Mouse (Mus musculus): ENCODE measurements around the gene Trabd2b. TPM values are rescaled to one million over a fixed set of nuclear protein-coding genes. Genes with fewer than 3 reads are reported as not detected.
A peak's percentile ranks its signal among the peaks of the same experiment; 100 is the strongest.

Gene Trabd2b
- polyA plus RNA-seq, 1 experiment from 2014 or later: 0.56 TPM

GRCm38 (mm10) chr4:114500317-114500716 lies 93.8 kb downstream of the Trabd2b start:
- H3K36me3 ChIP-seq: no peaks in the 10 kb centered on the region
- no peak for ATAC-seq (ENCODE audit: low FRiP score)
- H3K9me3 ChIP-seq (replicated peaks): no peaks in the 10 kb centered on the region
- H3K9ac ChIP-seq (replicated peaks): no peak overlapping the region
- WGBS: 46% methylated on average over 7 of the region's 7 CpGs
- peaks cover 12% of the 10 kb centered on the region for H3K4me1 ChIP-seq
- H3K27ac ChIP-seq (replicated peaks): no peak overlapping the region
- H3K27me3 ChIP-seq (replicated peaks): no peaks in the 10 kb centered on the region
- H3K4me2 ChIP-seq: no peak overlapping the region
- no peak overlapping the region for H3K4me3 ChIP-seq (replicated peaks)

- 95% methylated on average over 1 of the region's 1 CpGs for WGBS
- no peak for ATAC-seq (ENCODE audit: low FRiP score)
Observed at GRCm38 (mm10) chr4:114501048-114501447, 94.5 kb downstream of the Trabd2b start.

GRCm38 (mm10) chr4:114501611-114502010 lies 95.1 kb downstream of the Trabd2b start:
- Histone ChIP-seq H3K4me2 (no peak overlapping the region), H3K9ac (replicated peaks) (no peak overlapping the region), H3K4me1 (peaks cover 7% of the 10 kb centered on the region), H3K27ac (replicated peaks) (no peak overlapping the region), H3K36me3 (no peaks in the 10 kb centered on the region), H3K4me3 (replicated peaks) (no peak overlapping the region), H3K9me3 (replicated peaks) (no peaks in the 10 kb centered on the region), H3K27me3 (replicated peaks) (no peaks in the 10 kb centered on the region)
- ATAC-seq (ENCODE audit: low FRiP score): no peak
- 86% methylated on average over 4 of the region's 4 CpGs for WGBS

More at GRCm38 (mm10) chr4:114501048-114501447, 94.5 kb downstream of the Trabd2b start:
- Histone ChIP-seq H3K4me3 (replicated peaks) (no peak overlapping the region), H3K4me1 (peaks cover 11% of the 10 kb centered on the region), H3K9me3 (replicated peaks) (no peaks in the 10 kb centered on the region), H3K36me3 (no peaks in the 10 kb centered on the region), H3K27ac (replicated peaks) (no peak overlapping the region), H3K9ac (replicated peaks) (no peak overlapping the region), H3K27me3 (replicated peaks) (no peaks in the 10 kb centered on the region), H3K4me2 (no peak overlapping the region)

GRCm38 (mm10) chr4:114504227-114505041 lies 97.9 kb downstream of the Trabd2b start:
- H3K9me3 ChIP-seq (replicated peaks): no peaks in the 10 kb centered on the region
- H3K4me3 ChIP-seq (replicated peaks): no peak overlapping the region
- H3K4me1 ChIP-seq: peaks cover 7% of the 10 kb centered on the region
- WGBS: 56% methylated on average over 11 of the region's 11 CpGs
- ATAC-seq (ENCODE audit: low FRiP score): peak; percentile 63
- H3K27me3 ChIP-seq (replicated peaks): no peaks in the 10 kb centered on the region
- no peaks in the 10 kb centered on the region for H3K36me3 ChIP-seq
- H3K4me2 ChIP-seq: no peak overlapping the region
- H3K27ac ChIP-seq (replicated peaks): no peak overlapping the region
- no peak overlapping the region for H3K9ac ChIP-seq (replicated peaks)

GRCm38 (mm10) chr4:114509601-114510000 lies 103.1 kb downstream of the Trabd2b start:
- 86% methylated on average over 6 of the region's 6 CpGs for WGBS

GRCm38 (mm10) chr4:114511649-114512048 lies 105.1 kb downstream of the Trabd2b start:
- ATAC-seq (ENCODE audit: low FRiP score): no peak
- H3K4me1 ChIP-seq: no peaks in the 10 kb centered on the region
- no peak overlapping the region for H3K4me3 ChIP-seq (replicated peaks)
- no peaks in the 10 kb centered on the region for H3K9me3 ChIP-seq (replicated peaks)
- H3K9ac ChIP-seq (replicated peaks): no peak overlapping the region
- no peaks in the 10 kb centered on the region for H3K27me3 ChIP-seq (replicated peaks)
- H3K27ac ChIP-seq (replicated peaks): no peak overlapping the region
- WGBS: 98% methylated on average over 3 of the region's 3 CpGs
- no peaks in the 10 kb centered on the region for H3K36me3 ChIP-seq
- H3K4me2 ChIP-seq: no peak overlapping the region

More at GRCm38 (mm10) chr4:114509601-114510000, 103.1 kb downstream of the Trabd2b start:
- Histone ChIP-seq H3K27me3 (replicated peaks) (no peaks in the 10 kb centered on the region), H3K36me3 (no peaks in the 10 kb centered on the region), H3K9me3 (replicated peaks) (no peaks in the 10 kb centered on the region), H3K4me1 (peaks cover 2% of the 10 kb centered on the region), H3K9ac (replicated peaks) (no peak overlapping the region), H3K4me3 (replicated peaks) (no peak overlapping the region), H3K27ac (replicated peaks) (no peak overlapping the region), H3K4me2 (no peak overlapping the region)
- ATAC-seq (ENCODE audit: low FRiP score): no peak

- H3K4me2 ChIP-seq: no peak overlapping the region
- H3K9ac ChIP-seq (replicated peaks): no peak overlapping the region
- no peaks in the 10 kb centered on the region for H3K36me3 ChIP-seq
- H3K4me1 ChIP-seq: no peaks in the 10 kb centered on the region
- H3K4me3 ChIP-seq (replicated peaks): no peak overlapping the region
- no peak for ATAC-seq (ENCODE audit: low FRiP score)
- no peaks in the 10 kb centered on the region for H3K9me3 ChIP-seq (replicated peaks)
- H3K27ac ChIP-seq (replicated peaks): no peak overlapping the region
- H3K27me3 ChIP-seq (replicated peaks): no peaks in the 10 kb centered on the region
Observed at GRCm38 (mm10) chr4:114513149-114513548, 106.6 kb downstream of the Trabd2b start.

- H3K27ac ChIP-seq (replicated peaks): no peak overlapping the region
- no peak overlapping the region for H3K4me3 ChIP-seq (replicated peaks)
- no peaks in the 10 kb centered on the region for H3K4me1 ChIP-seq
- H3K27me3 ChIP-seq (replicated peaks): no peaks in the 10 kb centered on the region
- H3K9ac ChIP-seq (replicated peaks): no peak overlapping the region
- 82% methylated on average over 5 of the region's 5 CpGs for WGBS
- no peaks in the 10 kb centered on the region for H3K36me3 ChIP-seq
- H3K4me2 ChIP-seq: no peak overlapping the region
- no peak for ATAC-seq (ENCODE audit: low FRiP score)
- no peaks in the 10 kb centered on the region for H3K9me3 ChIP-seq (replicated peaks)
Observed at GRCm38 (mm10) chr4:114515330-114515771, 108.8 kb downstream of the Trabd2b start.

GRCm38 (mm10) chr4:114516651-114517050 lies 110.1 kb downstream of the Trabd2b start:
- Histone ChIP-seq H3K9me3 (replicated peaks) (no peaks in the 10 kb centered on the region), H3K27me3 (replicated peaks) (no peaks in the 10 kb centered on the region), H3K4me3 (replicated peaks) (no peak overlapping the region), H3K27ac (replicated peaks) (no peak overlapping the region), H3K4me1 (no peaks in the 10 kb centered on the region), H3K4me2 (no peak overlapping the region), H3K36me3 (no peaks in the 10 kb centered on the region), H3K9ac (replicated peaks) (no peak overlapping the region)
- WGBS: 40% methylated on average over 4 of the region's 4 CpGs
- no peak for ATAC-seq (ENCODE audit: low FRiP score)

GRCm38 (mm10) chr4:114518061-114518460 lies 111.5 kb downstream of the Trabd2b start:
- WGBS: 86% methylated on average over 3 of the region's 3 CpGs
- H3K4me3 ChIP-seq (replicated peaks): no peak overlapping the region
- H3K27ac ChIP-seq (replicated peaks): no peak overlapping the region
- no peaks in the 10 kb centered on the region for H3K27me3 ChIP-seq (replicated peaks)
- no peak overlapping the region for H3K4me2 ChIP-seq
- no peak for ATAC-seq (ENCODE audit: low FRiP score)
- H3K9me3 ChIP-seq (replicated peaks): no peaks in the 10 kb centered on the region
- no peaks in the 10 kb centered on the region for H3K4me1 ChIP-seq
- no peak overlapping the region for H3K9ac ChIP-seq (replicated peaks)
- H3K36me3 ChIP-seq: no peaks in the 10 kb centered on the region

- no peak overlapping the region for H3K27ac ChIP-seq (replicated peaks)
- no peak overlapping the region for H3K4me3 ChIP-seq (replicated peaks)
- no peaks in the 10 kb centered on the region for H3K36me3 ChIP-seq
- no peak overlapping the region for H3K4me2 ChIP-seq
- H3K9me3 ChIP-seq (replicated peaks): no peaks in the 10 kb centered on the region
- ATAC-seq (ENCODE audit: low FRiP score): no peak
- H3K4me1 ChIP-seq: no peaks in the 10 kb centered on the region
- H3K9ac ChIP-seq (replicated peaks): no peak overlapping the region
- no peaks in the 10 kb centered on the region for H3K27me3 ChIP-seq (replicated peaks)
- 93% methylated on average over 1 of the region's 1 CpGs for WGBS
Observed at GRCm38 (mm10) chr4:114518571-114518970, 112.0 kb downstream of the Trabd2b start.

- no peaks in the 10 kb centered on the region for H3K36me3 ChIP-seq
- H3K9ac ChIP-seq (replicated peaks): no peak overlapping the region
- ATAC-seq (ENCODE audit: low FRiP score): no peak
- H3K27ac ChIP-seq (replicated peaks): no peak overlapping the region
- 86% methylated on average over 4 of the region's 4 CpGs for WGBS
- H3K4me3 ChIP-seq (replicated peaks): no peak overlapping the region
- no peaks in the 10 kb centered on the region for H3K9me3 ChIP-seq (replicated peaks)
- no peaks in the 10 kb centered on the region for H3K27me3 ChIP-seq (replicated peaks)
- no peaks in the 10 kb centered on the region for H3K4me1 ChIP-seq
- H3K4me2 ChIP-seq: no peak overlapping the region
Observed at GRCm38 (mm10) chr4:114519321-114519720, 112.8 kb downstream of the Trabd2b start.
